Mouse (Mus musculus) heart, postnatal 10 days (tissue): Measurements from ENCODE around the gene Map7d3. TPM values are rescaled to one million over a fixed set of nuclear protein-coding genes. Genes with fewer than 3 reads are reported as not detected.

Experiments used
- DNase-seq, 2 experiments: peaks; one replicate each; pipeline ENCODE4 v3.0.0; 2021
- intact Hi-C: fragments of 180-260 bp; cut with DNase I; formaldehyde crosslinking; loops from one replicate; pipeline ENCODE4 v1.15.1; 2025
- total RNA-seq, 2 experiments: library from RNA; stranded (reverse); gene quantifications; 2 replicates each; pipeline ENCODE4 v1.2.3; 2021

The Map7d3 gene
- 1 to 10 TPM; 1.7 to 2.1 TPM for total RNA-seq

GRCm38 (mm10) chrX:56821765-56822603 lies at the start of gene Map7d3:
Gene Map7d3 (minus strand): TSS chrX:56822326.
- intact Hi-C loops = no loop called here
- DNase-seq = peak; percentile 20 to 28

- no peak for DNase-seq
- intact Hi-C loops = no loop called here
Observed at GRCm38 (mm10) chrX:56869863-56870262, 47.7 kb upstream of the Map7d3 start, which contains the start of gene Adgrg4. Gene Adgrg4 (plus strand): TSS chrX:56870163.

- DNase-seq = peak in 1 of 2 experiments; percentile 5
- intact Hi-C loops = no loop called here
Observed at GRCm38 (mm10) chrX:56841255-56841654, 19.1 kb upstream of the Map7d3 start.

- peak; percentile 17 to 37 for DNase-seq
Observed at GRCm38 (mm10) chrX:56839369-56839768, 17.2 kb upstream of the Map7d3 start.

GRCm38 (mm10) chrX:56835842-56836241 lies 13.7 kb upstream of the Map7d3 start:
- intact Hi-C loops = loop anchor here (5.0 kb wide), 3 partner anchors 79 to 299 kb away; no protein-coding TSS in a partner anchor
- DNase-seq = no peak

More at GRCm38 (mm10) chrX:56839369-56839768, 17.2 kb upstream of the Map7d3 start:
- intact Hi-C loops = loop anchor here (5.0 kb wide), 3 partner anchors 82 to 302 kb away; no protein-coding TSS in a partner anchor

- intact Hi-C loops = no loop called here
- DNase-seq = peak; percentile 2
Observed at GRCm38 (mm10) chrX:56827492-56827891, 5.4 kb upstream of the Map7d3 start.

GRCm38 (mm10) chrX:56791268-56791667 lies 30.9 kb downstream of the Map7d3 start:
- intact Hi-C loops = loop anchor here (1.0 to 2.0 kb wide), 2 partner anchors 36 to 140 kb away; no protein-coding TSS in a partner anchor
- peak; percentile 50 to 69 for DNase-seq

GRCm38 (mm10) chrX:56790591-56790990 lies 31.5 kb downstream of the Map7d3 start:
- intact Hi-C loops = loop anchor here (2.0 kb wide), 1 partner anchor 140 kb away; no protein-coding TSS in a partner anchor
- DNase-seq = no peak

GRCm38 (mm10) chrX:56787486-56787885 lies 34.6 kb downstream of the Map7d3 start:
- no peak for DNase-seq
- intact Hi-C loops = no loop called here

GRCm38 (mm10) chrX:56786281-56787061 lies 35.7 kb downstream of the Map7d3 start:
- intact Hi-C loops = no loop called here
- peak; percentile 30 to 32 for DNase-seq

- intact Hi-C loops = no loop called here
- no peak for DNase-seq
Observed at GRCm38 (mm10) chrX:56773329-56773728, 48.8 kb downstream of the Map7d3 start.

- no peak for DNase-seq
- intact Hi-C loops = no loop called here
Observed at GRCm38 (mm10) chrX:56771751-56772150, 50.4 kb downstream of the Map7d3 start.

- DNase-seq = peak in 1 of 2 experiments; percentile 43
- intact Hi-C loops = no loop called here
Observed at GRCm38 (mm10) chrX:56769838-56770237, 52.3 kb downstream of the Map7d3 start.

- DNase-seq = no peak
- intact Hi-C loops = no loop called here
Observed at GRCm38 (mm10) chrX:56760257-56760760, 61.8 kb downstream of the Map7d3 start.

GRCm38 (mm10) chrX:56756352-56756751 lies 65.8 kb downstream of the Map7d3 start:
- intact Hi-C loops = loop anchor here (5.0 kb wide), 1 partner anchor 81 kb away; no protein-coding TSS in a partner anchor
- no peak for DNase-seq

- DNase-seq = peak; percentile 42 to 60
Observed at GRCm38 (mm10) chrX:56755646-56756045, 66.5 kb downstream of the Map7d3 start.

GRCm38 (mm10) chrX:56753317-56754289 lies 68.5 kb downstream of the Map7d3 start:
- intact Hi-C loops = no loop called here
- DNase-seq = no peak

More at GRCm38 (mm10) chrX:56755646-56756045, 66.5 kb downstream of the Map7d3 start:
- intact Hi-C loops = loop anchor here (1.0 to 5.0 kb wide), 2 partner anchors 36 to 82 kb away; no protein-coding TSS in a partner anchor

GRCm38 (mm10) chrX:56752144-56752543 lies 70.0 kb downstream of the Map7d3 start:
- DNase-seq = peak in 1 of 2 experiments; percentile 22

GRCm38 (mm10) chrX:56751536-56751935 lies 70.6 kb downstream of the Map7d3 start:
- DNase-seq = no peak
- intact Hi-C loops = no loop called here

More at GRCm38 (mm10) chrX:56752144-56752543, 70.0 kb downstream of the Map7d3 start:
- intact Hi-C loops = no loop called here
